Mouse (Mus musculus) frontal cortex, adult 2 months (tissue): Measurements from ENCODE around the gene Mical1. TPM values are rescaled to one million over a fixed set of nuclear protein-coding genes. Genes with fewer than 3 reads are reported as not detected.

Experiments used
- DNase-seq, 2 experiments: peaks; one replicate each; pipeline ENCODE4 v3.0.0; 2022; ENCODE audit warnings: low spot score in 1 of 2; ENCODE audit errors: extremely low spot score in 1 of 2
- polyA plus RNA-seq: library from polyadenylated mRNA; depleted of rRNA; stranded (reverse); fragments of >200 nt; gene quantifications from 2 replicates; pipeline ENCODE4 v1.2.3, GENCODE M21; 2012; rRNA removed

Mical1 gene
- polyA plus RNA-seq, result 15.2 and 18.1 TPM in 2 replicates

- peak; percentile 28 to 44 for DNase-seq
Observed at GRCm38 (mm10) chr10:41476171-41477017, at the start of gene Mical1. TSS of gene Mical1 (plus strand) at chr10:41476314.

GRCm38 (mm10) chr10:41426368-41426767 lies 49.7 kb upstream of the Mical1 start:
- no peak for DNase-seq

- peak in 1 of 2 experiments; percentile 70 for DNase-seq
Observed at GRCm38 (mm10) chr10:41434624-41435023, 41.5 kb upstream of the Mical1 start.

- DNase-seq, result no peak
Observed at GRCm38 (mm10) chr10:41435141-41435540, 41.0 kb upstream of the Mical1 start.

GRCm38 (mm10) chr10:41448216-41448615 lies 27.9 kb upstream of the Mical1 start:
- no peak for DNase-seq

- DNase-seq, result peak in 1 of 2 experiments; percentile 46
Observed at GRCm38 (mm10) chr10:41449684-41450083, 26.4 kb upstream of the Mical1 start.

- peak; percentile 84 to 96 for DNase-seq
Observed at GRCm38 (mm10) chr10:41450137-41450670, 25.9 kb upstream of the Mical1 start, which contains the start of gene Zbtb24. TSS of gene Zbtb24 (plus strand) at chr10:41450383.

- DNase-seq, result no peak
Observed at GRCm38 (mm10) chr10:41450780-41451522, 25.2 kb upstream of the Mical1 start.

- no peak for DNase-seq
Observed at GRCm38 (mm10) chr10:41451656-41452055, 24.5 kb upstream of the Mical1 start.

GRCm38 (mm10) chr10:41452791-41453190 lies 23.3 kb upstream of the Mical1 start:
- no peak for DNase-seq

- DNase-seq, result no peak
Observed at GRCm38 (mm10) chr10:41459990-41460389, 16.1 kb upstream of the Mical1 start.

- no peak for DNase-seq
Observed at GRCm38 (mm10) chr10:41460501-41460900, 15.6 kb upstream of the Mical1 start.

GRCm38 (mm10) chr10:41461057-41461722 lies 14.9 kb upstream of the Mical1 start:
- peak in 1 of 2 experiments; percentile 31 for DNase-seq

GRCm38 (mm10) chr10:41464401-41464955 lies 11.6 kb upstream of the Mical1 start:
- no peak for DNase-seq

- no peak for DNase-seq
Observed at GRCm38 (mm10) chr10:41467325-41467724, 8.8 kb upstream of the Mical1 start.

- DNase-seq, result no peak
Observed at GRCm38 (mm10) chr10:41470693-41471092, 5.4 kb upstream of the Mical1 start.

GRCm38 (mm10) chr10:41472534-41472933 lies 3.6 kb upstream of the Mical1 start:
- DNase-seq, result no peak

- DNase-seq, result no peak
Observed at GRCm38 (mm10) chr10:41472962-41473481, 3.1 kb upstream of the Mical1 start.

- DNase-seq, result no peak
Observed at GRCm38 (mm10) chr10:41473782-41474468, 2.2 kb upstream of the Mical1 start.
